Mouse (Mus musculus): ENCODE results near the gene Krtap9-3.

- no peak for TF ChIP-seq CTCF (IDR thresholded peaks at IDR 0.05; ENCODE audit: low read depth, low read length)
- no peak for TF ChIP-seq POLR2A (IDR thresholded peaks at IDR 0.05; ENCODE audit: borderline replicate concordance, low read depth, low read length)
Measured at GRCm38 (mm10) chr11:99646444-99646843, 48.5 kb upstream of the Krtap9-3 start.
